Mouse (Mus musculus) layer of hippocampus, postnatal 10 days (tissue): Measurements from ENCODE around the gene Pitpnm1. TPM values are rescaled to one million over a fixed set of nuclear protein-coding genes. Genes with fewer than 3 reads are reported as not detected.

Experiments
- DNase-seq, 2 experiments: peaks; one replicate each; pipeline ENCODE4 v3.0.0; 2021; ENCODE audit warnings: low spot score in 2 of 2
- total RNA-seq, 2 experiments: library from RNA; stranded (reverse); gene quantifications; 2 replicates each; pipeline ENCODE4 v1.2.3; 2021

The Pitpnm1 gene
- total RNA-seq, 2 experiments from 2014 or later: 178 to 201 TPM

DNA sequence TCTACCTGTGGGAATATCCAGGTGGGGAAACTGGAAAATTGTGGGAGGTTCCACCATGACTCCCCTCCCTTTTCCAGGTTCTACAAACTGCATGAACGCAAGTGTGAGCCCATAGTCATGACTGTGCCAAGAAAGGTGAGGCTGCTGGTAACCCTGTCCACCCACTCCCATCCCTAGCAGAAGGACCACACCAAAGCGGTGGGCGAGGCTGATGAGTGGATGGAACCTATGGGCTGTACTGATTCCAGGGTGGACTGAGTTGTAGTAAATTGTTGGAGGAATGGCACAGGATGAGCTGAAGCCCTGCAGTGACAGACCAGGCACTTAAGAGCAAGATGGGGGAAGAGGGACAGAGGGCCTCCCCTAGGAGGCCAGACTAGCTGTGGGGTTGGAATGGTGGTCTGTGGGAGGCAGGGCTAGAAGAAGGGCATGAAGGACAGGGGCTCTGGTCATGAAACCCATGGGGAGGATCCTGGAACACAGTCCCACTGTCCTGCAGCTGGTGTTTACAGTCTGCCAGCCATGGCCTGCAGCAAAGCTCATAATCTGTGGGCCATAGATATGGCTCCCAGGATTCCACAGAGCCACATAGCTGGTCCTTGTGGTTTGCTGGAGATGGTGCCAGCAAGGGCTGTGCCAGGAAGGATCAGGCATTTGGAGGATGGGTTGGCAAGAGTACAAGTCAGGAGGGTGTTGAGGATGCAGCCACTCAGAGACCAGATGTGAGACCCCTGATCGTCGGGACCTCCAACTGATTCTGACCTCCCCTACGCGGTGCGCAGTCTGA, 52.8 kb downstream of the Pitpnm1 start:
- no peak for DNase-seq

DNA sequence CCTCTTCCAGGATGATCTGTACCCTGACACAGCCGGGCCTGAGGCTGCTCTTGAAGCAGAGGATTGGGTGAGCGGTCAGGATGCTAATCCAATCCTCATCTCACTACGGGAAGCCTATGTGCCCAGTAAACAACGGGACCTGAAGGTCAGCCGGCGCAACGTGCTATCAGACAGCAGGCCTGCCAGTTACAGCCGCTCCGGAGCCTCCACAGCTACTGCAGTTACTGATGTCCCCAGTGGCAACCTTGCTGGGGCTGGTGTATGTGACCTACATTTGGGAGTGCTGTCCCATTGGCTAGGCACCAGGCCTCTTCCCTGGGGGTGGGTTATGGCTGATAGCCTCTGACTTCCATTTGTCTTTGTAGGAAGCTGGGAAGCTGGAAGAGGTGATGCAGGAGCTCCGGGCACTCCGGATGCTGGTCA, 53.4 kb downstream of the Pitpnm1 start, which contains the start of gene Ptprcap:
Gene Ptprcap, plus strand, starts transcription at position 373 of the 423 bp plus-strand sequence.
- no peak for DNase-seq

DNA sequence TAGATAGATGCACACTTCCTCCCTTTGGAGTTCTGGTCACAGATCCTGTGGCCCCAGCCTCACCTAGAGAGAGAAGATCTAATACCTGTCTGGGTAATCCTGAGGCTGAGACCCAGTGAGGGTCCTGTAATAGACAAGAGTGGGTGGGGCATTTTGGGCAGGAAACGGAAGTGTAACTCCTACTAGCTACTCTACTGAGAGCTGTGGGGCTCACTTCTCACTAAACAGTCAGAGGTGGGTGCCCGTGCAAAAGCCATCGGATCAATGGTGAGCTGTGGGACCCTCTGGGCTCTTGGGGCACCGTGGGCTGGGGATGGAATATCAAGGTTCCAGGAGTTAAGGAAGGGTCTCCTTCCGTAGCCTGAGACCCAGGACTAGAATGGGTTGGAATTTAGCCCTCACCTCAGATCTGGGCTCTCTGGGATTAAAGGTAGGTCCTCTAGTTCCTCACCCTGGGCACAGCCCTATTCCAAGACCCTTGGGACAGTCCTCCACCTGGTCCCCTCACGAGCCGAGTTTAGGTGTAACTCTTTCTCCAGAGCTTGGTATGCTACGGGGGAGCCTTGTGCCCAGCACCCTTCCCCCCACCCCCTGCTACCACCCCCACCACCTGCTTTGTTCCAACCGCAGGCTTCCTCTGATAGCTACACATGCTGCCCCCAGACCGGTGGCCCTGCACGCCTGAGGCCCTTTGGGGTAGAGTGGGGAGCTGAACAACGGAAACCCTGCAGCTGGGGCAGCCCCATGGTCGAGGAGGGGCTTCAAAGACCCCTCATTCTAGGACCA, 54.8 kb downstream of the Pitpnm1 start:
- no peak for DNase-seq

- no peak for DNase-seq
Measured at GRCm38 (mm10) chr19:4155223-4156072, 55.6 kb downstream of the Pitpnm1 start.

- no peak for DNase-seq
Measured at GRCm38 (mm10) chr19:4156073-4156579, 56.3 kb downstream of the Pitpnm1 start.

GRCm38 (mm10) chr19:4156771-4157170, 57.0 kb downstream of the Pitpnm1 start:
- DNase-seq: no peak

DNA sequence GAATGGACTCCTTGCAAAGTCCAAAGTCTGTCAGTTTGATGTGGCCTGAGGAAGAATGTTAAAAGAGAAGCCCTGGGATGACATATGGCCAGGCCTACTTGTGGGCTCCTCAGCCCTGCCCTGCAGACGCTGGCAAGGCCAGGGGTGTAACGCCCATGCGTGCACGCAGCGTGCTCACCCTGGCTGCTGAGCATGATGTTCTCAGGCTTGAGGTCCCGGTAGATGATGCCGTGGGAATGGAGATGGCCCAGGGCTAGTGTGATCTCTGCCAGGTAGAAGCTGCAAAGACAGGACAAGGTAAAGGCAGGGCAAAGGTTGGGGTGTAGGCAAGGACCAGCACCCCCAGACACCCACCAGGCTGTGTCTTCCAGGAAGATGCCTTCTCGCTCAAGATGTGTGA, 59.3 kb downstream of the Pitpnm1 start:
- DNase-seq: no peak

- DNase-seq: peak; percentile 97
Measured at GRCm38 (mm10) chr19:4162646-4163542, 63.1 kb downstream of the Pitpnm1 start, which contains the start of gene Rps6kb2. TSS of gene Rps6kb2 (minus strand) at chr19:4163354.

GRCm38 (mm10) chr19:4163543-4163887, 63.7 kb downstream of the Pitpnm1 start:
- no peak for DNase-seq

Other genes with a start within 250 kb of the Pitpnm1 start
- 100 to 1,000 TPM in 1 of 2 experiments, 10 to 100 TPM in 1; 98.1 to 104 TPM for gene Chka, start 248.2 kb upstream of the Pitpnm1 start, total RNA-seq
- 10 to 100 TPM; 19.1 to 26.0 TPM for gene Tcirg1, start 192.9 kb upstream of the Pitpnm1 start, total RNA-seq
- 100 to 1,000 TPM; 134 to 139 TPM for gene Ndufs8, start 187.2 kb upstream of the Pitpnm1 start, total RNA-seq
- gene Aldh3b1, start 170.2 kb upstream of the Pitpnm1 start, total RNA-seq: 1 to 10 TPM; 1.3 to 1.7 TPM
- gene Unc93b1, start 164.8 kb upstream of the Pitpnm1 start, total RNA-seq: 10 to 100 TPM; 13.9 to 20.7 TPM
- gene Aldh3b3, start 141.4 kb upstream of the Pitpnm1 start, total RNA-seq: not detected
- 1 to 10 TPM; 1.3 to 1.4 TPM for gene Aldh3b2, start 127.7 kb upstream of the Pitpnm1 start, total RNA-seq
- gene Acy3, start 113.4 kb upstream of the Pitpnm1 start, total RNA-seq: 1 to 10 TPM; 1.9 to 2.2 TPM
- not detected for gene Tbx10, start 107.2 kb upstream of the Pitpnm1 start, total RNA-seq
- 1 to 10 TPM; 9.0 to 9.4 TPM for gene Nudt8, start 99.4 kb upstream of the Pitpnm1 start, total RNA-seq
- 1 to 10 TPM; 1.7 TPM for gene Gm49405, start 99.4 kb upstream of the Pitpnm1 start, total RNA-seq
- 1 to 10 TPM; 2.9 to 3.3 TPM for gene Doc2g, start 96.7 kb upstream of the Pitpnm1 start, total RNA-seq
- gene Ndufv1, start 87.2 kb upstream of the Pitpnm1 start, total RNA-seq: 100 to 1,000 TPM; 197 to 207 TPM
- 100 to 1,000 TPM; 263 to 285 TPM for gene Gstp1, start 62.0 kb upstream of the Pitpnm1 start, total RNA-seq
- gene Gstp2, start 54.0 kb upstream of the Pitpnm1 start, total RNA-seq: 10 to 100 TPM; 18.5 to 23.6 TPM
- not detected for gene Gstp3, start 40.4 kb upstream of the Pitpnm1 start, total RNA-seq
- not detected for gene Cabp2, start 18.4 kb upstream of the Pitpnm1 start, total RNA-seq
- gene Cdk2ap2, start 2.8 kb upstream of the Pitpnm1 start, total RNA-seq: 10 to 100 TPM; 21.5 to 23.6 TPM
- 10 to 100 TPM; 74.6 to 76.5 TPM for gene Aip, start 25.9 kb downstream of the Pitpnm1 start, total RNA-seq
- not detected for gene Gpr152, start 39.8 kb downstream of the Pitpnm1 start, total RNA-seq
- gene Cabp4, start 44.0 kb downstream of the Pitpnm1 start, total RNA-seq: under 1 TPM in 1 of 2 experiments, not detected in 1; 0.30 TPM
- gene Coro1b, start 48.6 kb downstream of the Pitpnm1 start, total RNA-seq: 10 to 100 TPM; 82.0 to 88.5 TPM
- 1 to 10 TPM; 1.3 to 2.5 TPM for gene Ptprcap, start 53.6 kb downstream of the Pitpnm1 start, total RNA-seq
- gene Rps6kb2, start 63.4 kb downstream of the Pitpnm1 start, total RNA-seq: 10 to 100 TPM; 31.6 to 39.9 TPM
- 1 to 10 TPM; 3.0 to 3.6 TPM for gene Carns1, start 75.5 kb downstream of the Pitpnm1 start, total RNA-seq
- gene Tbc1d10c, start 91.3 kb downstream of the Pitpnm1 start, total RNA-seq: 1 to 10 TPM; 1.6 to 2.1 TPM
- gene Ppp1ca, start 92.1 kb downstream of the Pitpnm1 start, total RNA-seq: 100 to 1,000 TPM; 295 to 307 TPM
- gene Rad9a, start 101.7 kb downstream of the Pitpnm1 start, total RNA-seq: 1 to 10 TPM; 8.0 to 8.9 TPM
- gene Clcf1, start 114.2 kb downstream of the Pitpnm1 start, total RNA-seq: under 1 TPM; 0.36 to 0.75 TPM
- not detected for gene AC109138.7, start 114.4 kb downstream of the Pitpnm1 start, total RNA-seq
- 10 to 100 TPM; 14.4 to 15.8 TPM for gene Pold4, start 131.9 kb downstream of the Pitpnm1 start, total RNA-seq
- gene Ssh3, start 169.2 kb downstream of the Pitpnm1 start, total RNA-seq: 10 to 100 TPM; 49.0 to 66.1 TPM
- 10 to 100 TPM; 76.3 to 89.4 TPM for gene Ankrd13d, start 183.1 kb downstream of the Pitpnm1 start, total RNA-seq
- gene Grk2, start 206.2 kb downstream of the Pitpnm1 start, total RNA-seq: 100 to 1,000 TPM; 141 to 147 TPM